Mouse (Mus musculus) heart, adult 2 months (tissue): Measurements from ENCODE around the gene H2-Eb2. TPM values are rescaled to one million over a fixed set of nuclear protein-coding genes. Genes with fewer than 3 reads are reported as not detected.

Source experiments
- DNase-seq, 2 experiments: peaks; one replicate each; pipeline ENCODE4 v3.0.0; 2021
- H3K27ac ChIP-seq: fragments of 200-600 bp; 2 replicates; pipeline ENCODE4 v1.8.1; 2022
- H3K27me3 ChIP-seq: fragments of 200-500 bp; 2 replicates; pipeline ENCODE4 v1.6.1; 2012; ENCODE audit warnings: mild to moderate bottlenecking, low read length, inconsistent platforms, mixed read lengths; ENCODE audit not compliant: control insufficient read depth, insufficient read depth
- H3K36me3 ChIP-seq: fragments of 200-500 bp; 2 replicates; pipeline ENCODE4 v1.6.1; 2012; ENCODE audit warnings: low read length, inconsistent platforms; ENCODE audit not compliant: control insufficient read depth, insufficient read depth
- H3K4me1 ChIP-seq: fragments of 200-500 bp; 2 replicates; pipeline ENCODE4 v1.6.1; 2011; ENCODE audit warnings: low read length; ENCODE audit not compliant: control insufficient read depth, insufficient read depth
- H3K4me3 ChIP-seq: fragments of 200-600 bp; 2 replicates; pipeline ENCODE4 v1.8.1; 2022
- H3K79me2 ChIP-seq: fragments of 200-500 bp; replicated peaks from 2 replicates; pipeline ENCODE4 v1.6.1; 2012; ENCODE audit warnings: mild to moderate bottlenecking, inconsistent platforms, low read length, moderate library complexity, mixed read lengths; ENCODE audit not compliant: control insufficient read depth, insufficient read depth
- H3K9ac ChIP-seq: fragments of 200-500 bp; 2 replicates; pipeline ENCODE4 v1.6.1; 2012; ENCODE audit warnings: low read depth, mild to moderate bottlenecking, control low read depth, inconsistent platforms, low read length, mixed read lengths
- CTCF ChIP-seq: fragments of 200-600 bp; IDR thresholded peaks from 2 replicates; pipeline ENCODE4 v1.8.1; 2022; ENCODE audit warnings: antibody characterized with exemption, mild to moderate bottlenecking, moderate library complexity
- EP300 ChIP-seq: fragments of 200-500 bp; IDR thresholded peaks from 2 replicates; pipeline ENCODE4 v1.6.1; 2011; ENCODE audit warnings: low read depth, low read length, control low read depth; ENCODE audit not compliant: insufficient read depth
- POLR2A ChIP-seq: fragments of 200-500 bp; IDR thresholded peaks from 2 replicates; pipeline ENCODE4 v1.6.1; 2011; ENCODE audit warnings: mild to moderate bottlenecking, low read depth, low read length, control low read depth; ENCODE audit not compliant: insufficient read depth
- WGBS: fragments of 180-500 bp; shearing (Covaris S2); methylation state at CpG from one replicate; pipeline ENCODE4 v1.1.7; 2018; 5-methylcytosine and 5-hydroxymethylcytosine counted together
- intact Hi-C: fragments of 180-260 bp; cut with DNase I; formaldehyde crosslinking; loops from one replicate; pipeline ENCODE4 v1.15.1; 2025
- long read RNA-seq: library from polyadenylated mRNA; stranded (forward); transcript quantifications from one replicate; pipeline ENCODE4 v2.0.0, GENCODE M21; 2021
- polyA plus RNA-seq: library from polyadenylated mRNA; depleted of rRNA; stranded (reverse); fragments of >200 nt; gene quantifications from 2 replicates; pipeline ENCODE4 v1.2.3, GENCODE M21; 2012; rRNA removed
- total RNA-seq, 2 experiments: library from RNA; stranded (reverse); gene quantifications; 2 replicates each; pipeline ENCODE4 v1.2.3; 2021

Gene H2-Eb2
- total RNA-seq (not detected), polyA plus RNA-seq (0.09 and 0.33 TPM in 2 replicates)
- long read RNA-seq: 0 reads

- no peaks in the 10 kb centered on the region for H3K36me3 ChIP-seq
- intact Hi-C loops: no loop called here
- H3K9ac ChIP-seq: no peak within 1 kb of the TSS
- H3K79me2 ChIP-seq: no peaks in the 10 kb centered on the region
- no peaks in the 10 kb centered on the region for H3K4me1 ChIP-seq
- no peak for TF ChIP-seq EP300
- TF ChIP-seq POLR2A: no peak
- no peak for TF ChIP-seq CTCF
- H3K4me3 ChIP-seq: no peak within 1 kb of the TSS
- WGBS: 48% methylated on average over 4 of the region's 4 CpGs
- H3K27ac ChIP-seq: no peak within 1 kb of the TSS
- H3K27me3 ChIP-seq: no peaks in the 10 kb centered on the region
- DNase-seq: peak in 1 of 2 experiments; percentile 40
These were observed at the start of gene H2-Eb2 for GRCm38 (mm10) chr17:34325436-34325835. Gene H2-Eb2, plus strand, starts transcription at chr17:34325665.

- Histone ChIP-seq H3K79me2 (no peaks in the 10 kb centered on the region), H3K4me1 (no peaks in the 10 kb centered on the region), H3K9ac (no peak overlapping the region), H3K4me3 (no peak overlapping the region), H3K36me3 (no peaks in the 10 kb centered on the region), H3K27ac (no peak overlapping the region), H3K27me3 (no peaks in the 10 kb centered on the region)
- DNase-seq: no peak
- no peak for TF ChIP-seq POLR2A
- no peak for TF ChIP-seq EP300
- no peak for TF ChIP-seq CTCF
- 55% methylated on average over 1 of the region's 1 CpGs for WGBS
- intact Hi-C loops: no loop called here
These were observed 44.9 kb upstream of the H2-Eb2 start for GRCm38 (mm10) chr17:34280499-34281038.

DNA sequence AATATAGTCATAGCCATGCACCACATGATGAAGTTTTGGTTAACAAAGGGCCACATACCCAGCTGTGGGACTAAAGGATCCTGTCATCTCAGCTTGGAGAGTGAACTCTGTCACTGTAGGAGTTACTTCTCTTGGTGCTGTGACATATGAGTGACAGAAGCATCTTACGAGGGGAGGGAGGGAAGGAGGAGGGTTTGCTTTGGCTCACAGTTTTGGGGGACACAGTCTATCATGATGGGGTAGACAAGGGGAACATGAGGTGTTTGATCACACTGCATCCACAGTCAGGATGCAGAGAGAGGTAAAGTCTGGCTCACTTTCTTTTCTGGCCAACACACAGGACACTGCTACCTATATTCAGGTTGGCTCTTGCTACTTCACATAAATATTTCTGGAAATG is 43.6 kb upstream of the H2-Eb2 start:
- Histone ChIP-seq H3K36me3 (no peaks in the 10 kb centered on the region), H3K27me3 (no peaks in the 10 kb centered on the region), H3K4me1 (no peaks in the 10 kb centered on the region), H3K27ac (no peak overlapping the region), H3K79me2 (no peaks in the 10 kb centered on the region), H3K4me3 (no peak overlapping the region), H3K9ac (no peak overlapping the region)
- WGBS: 48% methylated on average over 1 of the region's 1 CpGs
- DNase-seq: no peak
- intact Hi-C loops: no loop called here
- TF ChIP-seq EP300 (no peak), POLR2A (no peak), CTCF (no peak)

DNA sequence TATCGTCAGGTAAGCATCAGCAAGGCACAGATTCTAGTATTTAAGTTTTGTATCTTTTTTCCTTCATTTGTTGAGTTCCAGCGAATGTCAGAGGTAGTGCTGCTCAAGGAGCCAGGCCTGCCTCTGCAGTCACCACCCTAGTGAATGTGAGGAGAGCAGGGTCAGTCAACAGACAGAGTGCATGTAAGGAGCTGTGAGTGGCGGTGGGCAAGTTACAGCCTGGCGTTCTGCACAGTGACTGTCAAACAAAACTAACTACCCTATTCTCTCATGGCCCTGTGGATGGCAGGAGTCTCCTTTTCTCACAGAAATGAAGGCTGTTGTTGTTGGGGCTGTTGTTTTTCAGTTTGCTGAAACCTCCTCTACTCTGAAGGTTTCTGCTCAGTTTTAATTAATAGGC is 40.1 kb upstream of the H2-Eb2 start:
- Histone ChIP-seq H3K4me1 (no peaks in the 10 kb centered on the region), H3K27ac (no peak overlapping the region), H3K79me2 (no peaks in the 10 kb centered on the region), H3K36me3 (no peaks in the 10 kb centered on the region), H3K4me3 (no peak overlapping the region), H3K27me3 (no peaks in the 10 kb centered on the region), H3K9ac (no peak overlapping the region)
- 79% methylated on average over 4 of the region's 4 CpGs for WGBS
- TF ChIP-seq EP300 (no peak), POLR2A (no peak), CTCF (no peak)
- intact Hi-C loops: no loop called here
- DNase-seq: no peak

DNA sequence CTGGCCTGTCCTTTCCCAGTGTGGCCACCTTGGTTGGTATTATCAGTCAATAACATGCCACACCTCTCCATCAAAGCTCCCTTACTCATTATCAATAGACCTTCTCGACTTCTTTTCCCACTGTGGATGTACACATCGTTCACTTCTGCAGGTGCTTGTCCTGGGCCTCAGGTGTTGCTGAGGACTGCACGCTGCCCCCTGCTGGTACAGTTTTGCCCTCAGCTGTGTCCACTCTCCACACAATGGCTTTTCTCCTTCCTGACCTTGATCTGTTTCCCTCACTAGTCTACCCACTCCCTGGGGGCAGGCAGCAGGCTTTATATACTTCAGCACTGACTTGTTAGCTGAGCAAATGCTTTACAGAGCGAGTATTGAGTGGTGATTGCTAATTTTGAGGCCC is 39.6 kb upstream of the H2-Eb2 start:
- Histone ChIP-seq H3K27ac (no peak overlapping the region), H3K36me3 (no peaks in the 10 kb centered on the region), H3K9ac (no peak overlapping the region), H3K27me3 (no peaks in the 10 kb centered on the region), H3K79me2 (no peaks in the 10 kb centered on the region), H3K4me1 (no peaks in the 10 kb centered on the region), H3K4me3 (no peak overlapping the region)
- WGBS: 42% methylated on average over 4 of the region's 4 CpGs
- intact Hi-C loops: no loop called here
- TF ChIP-seq CTCF (peak; percentile 59), POLR2A (no peak)
- DNase-seq: peak in 1 of 2 experiments; percentile 39

GRCm38 (mm10) chr17:34286501-34286900 is 39.0 kb upstream of the H2-Eb2 start:
- H3K27me3 ChIP-seq: no peaks in the 10 kb centered on the region
- H3K4me3 ChIP-seq: no peak overlapping the region
- H3K36me3 ChIP-seq: no peaks in the 10 kb centered on the region
- H3K79me2 ChIP-seq: no peaks in the 10 kb centered on the region
- no peak overlapping the region for H3K27ac ChIP-seq
- no peaks in the 10 kb centered on the region for H3K4me1 ChIP-seq
- H3K9ac ChIP-seq: no peak overlapping the region
- no peak for TF ChIP-seq POLR2A
- no peak for TF ChIP-seq EP300
- TF ChIP-seq CTCF: no peak
- no peak for DNase-seq
- intact Hi-C loops: no loop called here
- 51% methylated on average over 5 of the region's 5 CpGs for WGBS
